Mouse (Mus musculus): ENCODE measurements around the gene Col12a1. TPM values are rescaled to one million over a fixed set of nuclear protein-coding genes. Genes with fewer than 3 reads are reported as not detected.

Col12a1 gene
- polyA plus RNA-seq, 1 experiment from 2014 or later, result 28.2 TPM

DNA sequence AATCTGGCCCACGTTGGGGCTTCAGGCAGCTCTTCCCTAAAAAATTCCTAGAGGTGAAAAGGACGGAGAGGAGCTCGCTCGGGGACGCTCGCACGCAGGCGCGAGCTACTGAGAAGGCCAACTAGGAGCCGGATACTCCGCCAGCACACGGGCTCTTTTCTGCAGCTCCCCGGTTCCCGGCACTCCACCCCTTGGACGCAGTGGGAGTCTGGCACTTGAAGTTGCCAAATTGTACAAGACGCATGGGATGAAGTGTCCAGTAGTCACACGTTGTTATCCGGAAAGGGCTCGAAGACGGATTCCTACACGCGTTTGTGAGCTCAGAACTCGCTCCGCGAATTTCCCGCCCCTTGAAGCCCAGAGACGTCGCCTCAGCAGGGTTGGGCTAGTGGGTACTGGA, 820 bp upstream of the Col12a1 start:
- peak overlapping the region; percentile 55 for H3K4me3 ChIP-seq (ENCODE audit: low read depth, low read length)
- H3K36me3 ChIP-seq (replicated peaks; ENCODE audit: control insufficient read depth, insufficient read depth, low read depth, low read length), result no peaks in the 10 kb centered on the region
- no peak for ATAC-seq (replicated peaks; ENCODE audit: insufficient number of reproducible peaks, low FRiP score, low TSS enrichment, low read depth)
- H3K4me1 ChIP-seq (ENCODE audit: control insufficient read depth, insufficient read depth, low read length), result peaks cover 2% of the 10 kb centered on the region; the same call in 1 of the 2 replicates
- peak overlapping the region; percentile 75 for H3K4me2 ChIP-seq (ENCODE audit: low read depth, low read length)
- H3K9me3 ChIP-seq (replicated peaks; ENCODE audit: control insufficient read depth, low read length), result no peaks in the 10 kb centered on the region
- H3K9ac ChIP-seq (replicated peaks; ENCODE audit: low read length), result peak overlapping the region; percentile 25; the same call in 1 of the 2 replicates
- no peak overlapping the region for H3K27ac ChIP-seq (replicated peaks; ENCODE audit: low read depth, low read length)
- peak; percentile 59 for DNase-seq (ENCODE audit: low spot score)
- H3K27me3 ChIP-seq (ENCODE audit: control insufficient read depth, insufficient read depth, low read length), result peaks cover 10% of the 10 kb centered on the region
- WGBS, result 1% methylated on average over 28 of the region's 28 CpGs

DNA sequence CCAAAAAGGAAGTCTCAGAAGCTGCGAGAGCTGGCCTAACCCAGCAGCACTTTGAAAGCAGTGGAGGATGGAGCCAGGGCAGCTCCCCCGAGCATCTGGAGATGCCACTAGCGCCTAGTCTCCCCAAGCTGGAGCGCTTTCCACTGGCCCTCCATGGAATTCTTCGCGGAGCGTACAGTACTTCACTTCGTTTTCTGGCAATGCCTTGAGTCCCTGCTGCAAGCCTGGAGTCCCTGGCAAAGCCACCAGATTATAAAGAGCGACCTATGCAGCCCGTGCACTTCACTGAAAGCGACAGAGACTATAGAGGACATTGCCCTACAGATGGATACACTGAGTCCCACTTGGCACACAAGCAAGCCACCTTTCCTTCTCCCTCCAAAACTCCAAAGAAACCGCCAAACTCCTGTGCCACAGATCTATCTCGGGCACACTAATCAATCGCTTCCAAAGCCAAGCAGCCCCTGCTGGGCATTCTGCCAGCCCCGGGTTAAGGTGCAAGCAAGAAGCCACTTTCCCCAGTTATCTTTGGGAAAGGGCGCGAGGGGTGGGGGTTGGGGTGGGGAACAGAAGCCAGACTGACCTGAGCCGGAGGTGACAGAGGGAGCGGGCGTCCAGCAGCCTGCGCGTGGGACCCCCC, 675 bp downstream of the Col12a1 start:
- no peaks in the 10 kb centered on the region for H3K9me3 ChIP-seq (replicated peaks; ENCODE audit: control insufficient read depth, low read length)
- peak overlapping the region; percentile 47 for H3K9ac ChIP-seq (replicated peaks; ENCODE audit: low read length)
- H3K4me1 ChIP-seq (ENCODE audit: control insufficient read depth, insufficient read depth, low read length), result peaks cover 2% of the 10 kb centered on the region; the same call in 1 of the 2 replicates
- peak overlapping the region; percentile 75 for H3K4me2 ChIP-seq (ENCODE audit: low read depth, low read length)
- H3K27me3 ChIP-seq (ENCODE audit: control insufficient read depth, insufficient read depth, low read length), result peaks cover 10% of the 10 kb centered on the region
- no peak for ATAC-seq (replicated peaks; ENCODE audit: insufficient number of reproducible peaks, low FRiP score, low TSS enrichment, low read depth)
- H3K27ac ChIP-seq (replicated peaks; ENCODE audit: low read depth, low read length), result no peak overlapping the region
- H3K36me3 ChIP-seq (replicated peaks; ENCODE audit: control insufficient read depth, insufficient read depth, low read depth, low read length), result no peaks in the 10 kb centered on the region
- DNase-seq (ENCODE audit: low spot score), result peak; percentile 34
- WGBS, result 3% methylated on average over 22 of the region's 22 CpGs
- H3K4me3 ChIP-seq (ENCODE audit: low read depth, low read length), result peak overlapping the region; percentile 55

DNA sequence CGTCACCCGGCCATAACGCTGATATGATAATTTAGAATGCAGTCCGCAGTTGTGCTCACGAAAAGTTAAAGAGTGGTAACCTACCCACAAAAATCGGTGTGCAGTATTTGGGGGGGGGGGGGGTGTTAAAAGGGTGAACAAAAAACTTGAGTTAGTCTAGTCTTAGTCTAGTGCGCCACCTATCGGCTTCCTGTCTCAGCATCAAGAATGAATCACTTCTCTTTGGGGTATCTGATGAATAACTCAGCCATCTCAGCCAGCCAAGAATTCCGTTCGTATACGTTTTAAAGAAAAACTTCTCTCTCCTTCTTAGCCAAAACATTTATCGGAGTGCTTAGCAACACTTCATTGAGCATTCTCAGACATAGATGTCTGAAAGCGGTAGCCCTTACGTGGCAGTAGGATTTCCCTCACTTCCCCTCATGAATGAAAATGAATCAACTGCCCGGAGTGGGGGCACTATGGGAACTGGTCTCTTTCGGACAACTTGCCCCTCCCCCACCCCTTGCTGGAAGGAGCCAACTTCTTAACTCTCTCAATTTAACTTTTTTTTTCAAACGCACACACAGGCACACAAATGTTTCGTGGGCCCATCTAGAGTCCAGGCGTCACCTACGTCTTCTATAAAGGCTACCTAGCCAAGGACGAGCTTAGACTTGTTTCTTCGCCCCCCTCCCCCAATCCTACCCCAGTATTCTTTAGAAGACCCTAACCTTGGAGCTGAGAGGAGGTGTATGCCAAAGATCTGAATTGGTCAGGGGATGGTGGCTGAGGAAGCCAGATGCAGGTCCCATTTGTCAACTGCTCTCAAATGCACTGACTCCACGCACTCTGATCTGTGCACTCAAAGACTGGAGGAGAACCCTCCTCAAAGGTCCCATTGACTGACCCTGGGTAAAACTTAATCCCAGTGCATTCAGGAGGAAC, 1.5 kb downstream of the Col12a1 start:
- DNase-seq (ENCODE audit: low spot score), result peak; percentile 91
- ATAC-seq (replicated peaks; ENCODE audit: insufficient number of reproducible peaks, low FRiP score, low TSS enrichment, low read depth), result no peak
- Histone ChIP-seq H3K9me3 (replicated peaks; ENCODE audit: control insufficient read depth, low read length) (no peaks in the 10 kb centered on the region), H3K4me2 (ENCODE audit: low read depth, low read length) (peak overlapping the region; percentile 75), H3K4me1 (ENCODE audit: control insufficient read depth, insufficient read depth, low read length) (peaks cover 2% of the 10 kb centered on the region; the same call in 1 of the 2 replicates), H3K4me3 (ENCODE audit: low read depth, low read length) (peak overlapping the region; percentile 55), H3K27me3 (ENCODE audit: control insufficient read depth, insufficient read depth, low read length) (peaks cover 10% of the 10 kb centered on the region), H3K9ac (replicated peaks; ENCODE audit: low read length) (peak overlapping the region; percentile 47), H3K36me3 (replicated peaks; ENCODE audit: control insufficient read depth, insufficient read depth, low read depth, low read length) (no peaks in the 10 kb centered on the region), H3K27ac (replicated peaks; ENCODE audit: low read depth, low read length) (no peak overlapping the region)
- WGBS, result 8% methylated on average over 23 of the region's 23 CpGs

DNA sequence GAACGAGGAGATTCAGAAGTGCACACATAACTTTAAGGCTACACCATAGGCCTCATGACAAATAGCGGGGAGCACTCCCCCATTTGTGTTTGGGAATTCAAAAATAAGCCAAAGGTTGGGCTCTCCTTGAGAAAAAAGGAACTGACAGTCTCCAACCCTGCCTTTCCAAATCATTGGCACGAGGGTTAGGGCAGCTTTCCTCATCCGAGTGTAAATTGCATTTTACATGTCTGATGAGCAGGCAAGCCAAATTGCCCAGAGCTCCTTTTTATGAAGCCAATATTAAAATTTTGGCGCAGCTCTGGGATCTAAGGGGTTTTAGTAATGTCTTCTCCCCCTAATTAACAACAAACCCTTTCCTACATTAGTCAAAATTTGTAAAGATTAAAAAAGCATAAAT, 2.1 kb downstream of the Col12a1 start:
- 0 out of 2 replicates have a peak overlapping the region, but pooled peaks have one; percentile 3 for H3K4me3 ChIP-seq (ENCODE audit: low read depth, low read length)
- no peak overlapping the region for H3K9ac ChIP-seq (replicated peaks; ENCODE audit: low read length)
- no peak for ATAC-seq (replicated peaks; ENCODE audit: insufficient number of reproducible peaks, low FRiP score, low TSS enrichment, low read depth)
- DNase-seq (ENCODE audit: low spot score), result peak; percentile 27
- no peak overlapping the region for H3K27ac ChIP-seq (replicated peaks; ENCODE audit: low read depth, low read length)
- no peaks in the 10 kb centered on the region for H3K9me3 ChIP-seq (replicated peaks; ENCODE audit: control insufficient read depth, low read length)
- 36% methylated on average over 5 of the region's 5 CpGs for WGBS
- H3K4me2 ChIP-seq (ENCODE audit: low read depth, low read length), result peak overlapping the region; percentile 13; the same call in 1 of the 2 replicates
- peaks cover 10% of the 10 kb centered on the region for H3K27me3 ChIP-seq (ENCODE audit: control insufficient read depth, insufficient read depth, low read length)
- peaks cover 2% of the 10 kb centered on the region; the same call in 1 of the 2 replicates for H3K4me1 ChIP-seq (ENCODE audit: control insufficient read depth, insufficient read depth, low read length)
- no peaks in the 10 kb centered on the region for H3K36me3 ChIP-seq (replicated peaks; ENCODE audit: control insufficient read depth, insufficient read depth, low read depth, low read length)

DNA sequence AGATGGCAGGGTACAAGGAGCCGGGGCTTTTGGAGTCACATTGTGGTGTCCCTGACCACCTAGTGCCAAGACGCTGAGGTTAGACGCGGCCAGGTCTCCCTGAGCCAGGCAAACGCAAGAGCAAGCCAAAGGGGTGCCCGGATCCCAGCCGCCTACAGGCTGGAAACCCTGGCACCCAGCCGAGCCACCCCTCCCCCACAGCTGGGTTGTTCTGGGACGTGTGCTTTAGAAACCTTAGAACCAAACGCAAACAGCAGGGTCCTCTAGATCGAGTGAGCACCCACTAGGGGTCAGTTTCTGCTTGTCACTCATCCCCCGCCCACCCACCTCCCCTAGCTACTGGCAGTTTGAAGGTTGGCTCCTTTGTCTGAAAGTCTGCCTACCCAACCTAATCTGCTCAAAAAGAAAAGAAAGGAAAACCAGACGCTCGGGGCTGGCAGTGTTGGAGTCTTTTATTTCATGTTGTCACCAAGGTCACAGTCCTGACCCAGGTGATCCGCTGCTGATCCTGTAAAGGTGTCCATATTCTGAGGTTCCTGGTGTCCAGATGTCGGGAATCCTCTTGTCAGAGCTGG, 4.1 kb downstream of the Col12a1 start:
- ATAC-seq (replicated peaks; ENCODE audit: insufficient number of reproducible peaks, low FRiP score, low TSS enrichment, low read depth), result peak; percentile 12; the same call in 1 of the 2 replicates
- Histone ChIP-seq H3K4me1 (ENCODE audit: control insufficient read depth, insufficient read depth, low read length) (peaks cover 2% of the 10 kb centered on the region; the same call in 1 of the 2 replicates), H3K4me3 (ENCODE audit: low read depth, low read length) (peak overlapping the region; percentile 10; the same call in 1 of the 2 replicates), H3K4me2 (ENCODE audit: low read depth, low read length) (peak overlapping the region; percentile 39), H3K27ac (replicated peaks; ENCODE audit: low read depth, low read length) (no peak overlapping the region), H3K27me3 (ENCODE audit: control insufficient read depth, insufficient read depth, low read length) (peaks cover 1% of the 10 kb centered on the region; the same call in 1 of the 2 replicates), H3K36me3 (replicated peaks; ENCODE audit: control insufficient read depth, insufficient read depth, low read depth, low read length) (no peaks in the 10 kb centered on the region), H3K9ac (replicated peaks; ENCODE audit: low read length) (peak overlapping the region; percentile 43), H3K9me3 (replicated peaks; ENCODE audit: control insufficient read depth, low read length) (no peaks in the 10 kb centered on the region)
- DNase-seq (ENCODE audit: low spot score), result peak; percentile 66
- 5% methylated on average over 16 of the region's 16 CpGs for WGBS

DNA sequence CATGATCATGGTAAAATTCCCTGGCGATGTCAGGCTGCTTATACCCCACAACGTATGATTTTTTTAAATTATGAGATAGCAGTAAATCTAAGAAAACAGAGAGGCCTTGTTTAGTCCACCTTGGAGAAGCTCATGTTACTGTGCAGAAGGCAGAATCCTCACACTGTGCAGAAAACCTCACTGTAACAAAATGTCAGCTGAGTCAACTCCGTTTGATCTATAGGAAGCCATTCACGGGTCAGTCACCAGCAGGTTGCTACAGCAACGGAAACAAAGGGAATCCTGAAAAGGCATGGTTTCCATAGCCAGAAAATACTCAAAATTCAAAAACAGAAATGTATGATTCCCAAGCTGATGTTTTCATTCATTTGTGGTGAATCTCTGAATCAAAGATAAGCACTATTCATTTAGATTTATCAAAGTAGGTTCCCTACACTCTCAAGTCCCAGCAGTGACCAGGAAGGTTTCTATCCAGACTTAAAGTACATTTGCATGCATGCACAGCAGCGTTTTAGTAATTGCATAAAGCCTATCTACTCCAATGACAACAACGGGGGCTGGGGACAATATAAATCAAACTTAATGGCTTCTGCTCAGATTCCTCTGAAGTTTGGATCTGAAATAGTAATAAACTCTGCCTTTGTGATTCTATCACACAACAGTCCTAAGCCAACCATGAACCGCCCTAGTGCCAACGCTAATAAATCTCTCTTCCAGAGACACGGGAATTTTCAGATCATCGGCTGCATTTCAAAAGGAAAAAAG, 28.7 kb downstream of the Col12a1 start:
- DNase-seq (ENCODE audit: low spot score) (no peak), ATAC-seq (replicated peaks; ENCODE audit: insufficient number of reproducible peaks, low FRiP score, low TSS enrichment, low read depth) (no peak)
- Histone ChIP-seq H3K9me3 (replicated peaks; ENCODE audit: control insufficient read depth, low read length) (no peaks in the 10 kb centered on the region), H3K9ac (replicated peaks; ENCODE audit: low read length) (no peak overlapping the region), H3K36me3 (replicated peaks; ENCODE audit: control insufficient read depth, insufficient read depth, low read depth, low read length) (no peaks in the 10 kb centered on the region), H3K27me3 (ENCODE audit: control insufficient read depth, insufficient read depth, low read length) (no peaks in the 10 kb centered on the region), H3K4me1 (ENCODE audit: control insufficient read depth, insufficient read depth, low read length) (no peaks in the 10 kb centered on the region), H3K4me2 (ENCODE audit: low read depth, low read length) (no peak overlapping the region), H3K27ac (replicated peaks; ENCODE audit: low read depth, low read length) (no peak overlapping the region), H3K4me3 (ENCODE audit: low read depth, low read length) (no peak overlapping the region)
- 74% methylated on average over 11 of the region's 11 CpGs for WGBS

DNA sequence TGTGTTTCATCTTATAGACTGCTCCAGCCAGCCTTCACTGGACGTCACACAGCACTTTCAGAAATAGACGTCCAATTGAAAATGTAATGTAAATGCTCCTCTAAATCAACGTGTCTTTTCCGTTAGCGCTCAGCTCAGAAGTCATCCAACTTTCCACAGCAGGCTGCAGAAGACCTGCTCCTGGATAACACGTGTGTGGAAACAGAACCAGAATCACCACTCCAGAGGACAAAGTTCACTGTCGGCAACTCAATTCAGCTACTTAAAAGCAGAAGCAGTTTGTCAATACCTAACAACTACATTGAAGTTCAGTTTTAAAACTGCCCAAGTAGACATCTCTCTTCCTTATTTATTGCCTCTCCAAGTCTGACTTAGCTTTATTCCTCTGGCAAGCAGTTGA, 29.3 kb downstream of the Col12a1 start:
- no peaks in the 10 kb centered on the region for H3K27me3 ChIP-seq (ENCODE audit: control insufficient read depth, insufficient read depth, low read length)
- 89% methylated on average over 7 of the region's 7 CpGs for WGBS
- no peaks in the 10 kb centered on the region for H3K9me3 ChIP-seq (replicated peaks; ENCODE audit: control insufficient read depth, low read length)
- no peaks in the 10 kb centered on the region for H3K4me1 ChIP-seq (ENCODE audit: control insufficient read depth, insufficient read depth, low read length)
- no peaks in the 10 kb centered on the region for H3K36me3 ChIP-seq (replicated peaks; ENCODE audit: control insufficient read depth, insufficient read depth, low read depth, low read length)
- H3K9ac ChIP-seq (replicated peaks; ENCODE audit: low read length), result no peak overlapping the region
- DNase-seq (ENCODE audit: low spot score), result no peak
- no peak for ATAC-seq (replicated peaks; ENCODE audit: insufficient number of reproducible peaks, low FRiP score, low TSS enrichment, low read depth)
- H3K4me3 ChIP-seq (ENCODE audit: low read depth, low read length), result no peak overlapping the region
- no peak overlapping the region for H3K4me2 ChIP-seq (ENCODE audit: low read depth, low read length)
- H3K27ac ChIP-seq (replicated peaks; ENCODE audit: low read depth, low read length), result no peak overlapping the region
